9 mouse cellular contexts compared by ENCODE assay signal in genomic region chr14:75828221-75828620, GRCm38 (mm10). TPM values are rescaled to one million over a fixed set of nuclear protein-coding genes. Genes with fewer than 3 reads are reported as not detected.
DNase-seq lines count a peak whose midpoint lies in the region; ATAC-seq lines count a peak whose summit lies in the region.
"Had no signal": no experiment of that assay in that cellular context is flagged by ENCODE, and none has a peak within 500 bp of the region (broad histone marks: within the 10 kb centered on the region; RNA-seq: fewer than 3 reads in every experiment).

No protein-coding gene starts in this region.

- H3K27me3 ChIP-seq in heart, embryonic 13.5 days (replicated peaks): peaks cover 8% of the 10 kb centered on the region
- no peaks in the 10 kb centered on the region for H3K27me3 ChIP-seq in embryonic facial prominence, embryonic 12.5 days
- peaks cover 5% of the 10 kb centered on the region; the same call in 1 of the 2 replicates for H3K27me3 ChIP-seq in kidney, embryonic 15.5 days
- peaks cover 24% of the 10 kb centered on the region for H3K27me3 ChIP-seq in midbrain, embryonic 10.5 days (ENCODE audit: low read depth, poor library complexity, severe bottlenecking)
- H3K27me3 ChIP-seq: stomach, embryonic 15.5 days had no signal

- H3K9me3 ChIP-seq in heart, embryonic 13.5 days: no peaks in the 10 kb centered on the region
- no peaks in the 10 kb centered on the region for H3K9me3 ChIP-seq in embryonic facial prominence, embryonic 12.5 days
- no peaks in the 10 kb centered on the region for H3K9me3 ChIP-seq in kidney, embryonic 15.5 days (replicated peaks)
- H3K9me3 ChIP-seq in midbrain, embryonic 10.5 days (replicated peaks): no peaks in the 10 kb centered on the region
- H3K9me3 ChIP-seq: stomach, embryonic 15.5 days had no signal

- H3K4me3 ChIP-seq in heart, embryonic 13.5 days: no peak overlapping the region
- no peak overlapping the region for H3K4me3 ChIP-seq in embryonic facial prominence, embryonic 12.5 days
- H3K4me3 ChIP-seq in kidney, embryonic 15.5 days (replicated peaks): no peak overlapping the region
- H3K4me3 ChIP-seq in midbrain, embryonic 10.5 days: peak overlapping the region; percentile 49; the same call in 1 of the 2 replicates

- ATAC-seq in heart, embryonic 13.5 days (ENCODE audit: extremely low read depth, insufficient number of reproducible peaks, low FRiP score, low TSS enrichment): no peak
- ATAC-seq in embryonic facial prominence, embryonic 12.5 days (ENCODE audit: insufficient number of reproducible peaks, insufficient read depth, low FRiP score, low TSS enrichment): no peak
- ATAC-seq in kidney, embryonic 15.5 days (replicated peaks; ENCODE audit: low FRiP score): peak; percentile 23; the same call in 1 of the 2 replicates

- no peaks in the 10 kb centered on the region for H3K36me3 ChIP-seq in heart, embryonic 13.5 days
- no peaks in the 10 kb centered on the region for H3K36me3 ChIP-seq in embryonic facial prominence, embryonic 12.5 days
- H3K36me3 ChIP-seq in kidney, embryonic 15.5 days: no peaks in the 10 kb centered on the region
- H3K36me3 ChIP-seq in midbrain, embryonic 10.5 days: no peaks in the 10 kb centered on the region
- H3K36me3 ChIP-seq: stomach, embryonic 15.5 days had no signal

- no peak for DNase-seq in heart, postnatal 14 days
- DNase-seq in midbrain, embryonic 10.5 days (ENCODE audit: low spot score): peak; percentile 25
- no peak for DNase-seq in frontal cortex, postnatal 10 days (ENCODE audit: low spot score in 2 of 2)
- no peak for DNase-seq in ovary, adult 18-20 months (ENCODE audit: low spot score)
- DNase-seq in urinary bladder, postnatal 10 days (ENCODE audit: low spot score): no peak

- peaks cover 23% of the 10 kb centered on the region for H3K4me1 ChIP-seq in heart, embryonic 13.5 days
- peaks cover 20% of the 10 kb centered on the region; the same call in 1 of the 2 replicates for H3K4me1 ChIP-seq in embryonic facial prominence, embryonic 12.5 days
- H3K4me1 ChIP-seq in kidney, embryonic 15.5 days: peaks cover 23% of the 10 kb centered on the region
- H3K4me1 ChIP-seq in midbrain, embryonic 10.5 days: peaks cover 24% of the 10 kb centered on the region

- no peak overlapping the region for H3K27ac ChIP-seq in heart, embryonic 13.5 days (replicated peaks)
- no peak overlapping the region for H3K27ac ChIP-seq in embryonic facial prominence, embryonic 12.5 days
- 0 out of 2 replicates have a peak overlapping the region, but pooled peaks have one; percentile 10 for H3K27ac ChIP-seq in kidney, embryonic 15.5 days
- H3K27ac ChIP-seq in midbrain, embryonic 10.5 days (replicated peaks): no peak overlapping the region
- H3K27ac ChIP-seq: stomach, embryonic 15.5 days had no signal

- WGBS in heart, embryonic 13.5 days: 34% methylated on average over 11 of the region's 11 CpGs
- WGBS in embryonic facial prominence, embryonic 12.5 days: 26% methylated on average over 11 of the region's 11 CpGs
- WGBS in kidney, embryonic 15.5 days: 39% methylated on average over 11 of the region's 11 CpGs
- 42% methylated on average over 11 of the region's 11 CpGs for WGBS in midbrain, embryonic 10.5 days

- H3K4me2 ChIP-seq in heart, embryonic 13.5 days: peak overlapping the region; percentile 83
- H3K4me2 ChIP-seq in embryonic facial prominence, embryonic 12.5 days (replicated peaks): peak overlapping the region; percentile 63; the same call in 1 of the 2 replicates
- H3K4me2 ChIP-seq in kidney, embryonic 15.5 days: peak overlapping the region; percentile 71

- intact Hi-C loops in heart, postnatal 14 days (cut with DNase I): no loop called here

- H3K9ac ChIP-seq in heart, embryonic 13.5 days: peak overlapping the region; percentile 50; the same call in 1 of the 2 replicates
- H3K9ac ChIP-seq in embryonic facial prominence, embryonic 12.5 days: no peak overlapping the region
- no peak overlapping the region for H3K9ac ChIP-seq in kidney, embryonic 15.5 days
- H3K9ac ChIP-seq: stomach, embryonic 15.5 days had no signal

RNA-seq across cellular contexts. Expression of gene Tpt1, which starts 16.7 kb away (rescaled TPM):
- 849 and 910 TPM in 2 replicates for polyA plus RNA-seq in heart, embryonic 13.5 days (2015; fragmentation: Nextera tagmentation; extraction: Ambion mirVana)
- total RNA-seq in heart, postnatal 14 days (2021): 1,000 to 10,000 TPM; 2,748 to 2,964 TPM
- 956 and 977 TPM in 2 replicates for polyA plus RNA-seq in embryonic facial prominence, embryonic 12.5 days (2016; fragmentation: Nextera tagmentation; extraction: Ambion mirVana)
- 1,011 and 1,156 TPM in 2 replicates for polyA plus RNA-seq in kidney, embryonic 15.5 days (2015; fragmentation: Nextera tagmentation; extraction: Ambion mirVana)
- polyA plus RNA-seq in midbrain, embryonic 10.5 days (2016; fragmentation: Nextera tagmentation; extraction: Ambion mirVana): 805 and 934 TPM in 2 replicates

RNA-seq across cellular contexts. Expression of gene Slc25a30, which starts 41.4 kb away (rescaled TPM):
- 4.8 and 5.5 TPM in 2 replicates for polyA plus RNA-seq in heart, embryonic 13.5 days (2015; fragmentation: Nextera tagmentation; extraction: Ambion mirVana)
- 10 to 100 TPM; 20.8 to 21.1 TPM for total RNA-seq in heart, postnatal 14 days (2021)
- 5.3 and 5.5 TPM in 2 replicates for polyA plus RNA-seq in embryonic facial prominence, embryonic 12.5 days (2016; fragmentation: Nextera tagmentation; extraction: Ambion mirVana)
- polyA plus RNA-seq in kidney, embryonic 15.5 days (2015; fragmentation: Nextera tagmentation; extraction: Ambion mirVana): 9.7 and 10.4 TPM in 2 replicates
- polyA plus RNA-seq in midbrain, embryonic 10.5 days (2016; fragmentation: Nextera tagmentation; extraction: Ambion mirVana): 5.8 and 6.3 TPM in 2 replicates
